Mouse (Mus musculus) heart, adult 2 months (tissue): ENCODE results near the gene Chn2.

Source experiments
- CTCF ChIP-seq: fragments of 200-600 bp; IDR thresholded peaks from 2 replicates; pipeline ENCODE4 v1.8.1; 2022; ENCODE audit warnings: antibody characterized with exemption, mild to moderate bottlenecking, moderate library complexity
- EP300 ChIP-seq: fragments of 200-500 bp; IDR thresholded peaks from 2 replicates; pipeline ENCODE4 v1.6.1; 2011; ENCODE audit warnings: low read depth, low read length, control low read depth; ENCODE audit not compliant: insufficient read depth
- POLR2A ChIP-seq: fragments of 200-500 bp; IDR thresholded peaks from 2 replicates; pipeline ENCODE4 v1.6.1; 2011; ENCODE audit warnings: mild to moderate bottlenecking, low read depth, low read length, control low read depth; ENCODE audit not compliant: insufficient read depth

DNA sequence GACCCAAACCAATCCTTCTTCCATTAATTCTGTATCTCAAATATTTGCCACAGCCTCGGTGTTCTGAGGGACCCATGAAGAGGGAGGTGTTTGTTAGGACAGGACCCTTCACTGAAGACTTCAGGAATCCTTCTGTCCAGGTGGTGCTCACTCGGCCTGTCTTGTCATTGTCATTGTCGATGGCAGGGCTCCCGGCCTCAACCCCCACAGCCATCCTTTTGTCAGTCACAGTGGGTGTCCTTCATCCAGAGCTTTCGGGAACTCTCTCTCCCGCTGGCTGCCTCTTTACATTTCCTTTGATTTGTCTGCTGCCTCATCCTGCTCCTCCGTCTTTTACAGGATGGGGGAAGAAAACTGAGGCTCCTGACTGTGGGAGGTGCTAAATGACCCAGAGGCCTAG lies 57.5 kb downstream of the Chn2 start:
- no peak for TF ChIP-seq POLR2A
- no peak for TF ChIP-seq CTCF
- TF ChIP-seq EP300 = no peak
